Mouse (Mus musculus) G1E (cell line): ENCODE measurements at regions not wholly inside any gene's neighbourhood (a gene's known extent, or its start where the extent isn't known, plus 50 kb on each side); places are given as distances from the start of the nearest gene placed in this dataset.

Experiments
- CTCF ChIP-seq: IDR thresholded peaks from 2 replicates; pipeline ENCODE4 v1.5.1; 2012; ENCODE audit warnings: low read depth, low read length, inconsistent platforms, mixed read lengths
- GATA1 ChIP-seq: IDR thresholded peaks from 2 replicates; pipeline ENCODE4 v1.6.1; 2012; ENCODE audit warnings: borderline replicate concordance, low read length, inconsistent platforms, mixed read lengths
- TAL1 ChIP-seq: conservative IDR thresholded peaks from 2 replicates; pipeline ENCODE4 v1.6.1; 2012; ENCODE audit warnings: low read depth, low read length, inconsistent platforms, mixed read lengths

- TF ChIP-seq CTCF (no peak), GATA1 (no peak), TAL1 (no peak)
Observed at GRCm38 (mm10) chr10:117522373-117522772, 106.9 kb upstream of the Cpm start.
